Mouse (Mus musculus): ENCODE measurements around the gene Wdfy1.

DNA sequence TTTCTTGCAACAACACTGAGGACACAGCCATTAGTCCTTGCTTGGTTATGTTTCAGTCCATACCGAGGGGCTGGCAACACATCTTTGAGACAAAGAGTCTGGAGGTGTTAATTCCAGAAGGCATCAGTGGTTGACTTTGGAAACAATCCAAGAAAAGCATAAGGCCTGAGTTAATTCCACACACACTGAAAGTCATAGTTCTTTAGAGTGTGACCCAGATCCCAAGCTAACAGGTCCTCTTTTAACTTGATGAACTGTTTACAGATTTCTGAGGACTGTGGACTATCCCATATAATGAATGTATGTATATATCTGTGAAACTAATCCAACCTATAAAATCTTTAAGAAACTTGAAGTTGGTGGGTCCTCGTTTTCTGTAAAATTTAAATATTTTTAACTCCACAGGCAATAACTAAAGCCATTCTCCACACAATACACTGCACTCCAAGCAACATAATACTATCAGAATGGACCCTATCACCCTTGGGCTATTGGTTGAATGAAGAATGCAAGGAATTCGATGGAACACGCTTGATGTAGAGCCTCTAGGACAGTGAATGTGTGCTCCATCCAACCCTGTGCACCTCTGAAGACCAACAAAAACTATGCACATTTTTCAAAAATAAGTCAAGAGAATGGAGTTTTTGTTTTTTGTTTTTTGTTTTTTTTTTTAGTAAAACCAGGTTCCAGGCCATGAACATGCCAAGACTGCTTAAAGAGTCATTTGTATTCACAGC is 120.0 kb downstream of the Wdfy1 start:
- TF ChIP-seq CTCF (IDR thresholded peaks at IDR 0.05; ENCODE audit: control insufficient read depth, insufficient read depth, insufficient replicate concordance, low read depth, low read length) = no peak
- no peak for TF ChIP-seq POLR2A (IDR thresholded peaks at IDR 0.05; ENCODE audit: control insufficient read depth, low read depth, low read length)
